Mouse (Mus musculus): ENCODE data around the gene Gm11437. TPM values are rescaled to one million over a fixed set of nuclear protein-coding genes. Genes with fewer than 3 reads are reported as not detected.

Gm11437 gene
- not detected for polyA plus RNA-seq (2014; fragmentation: Illumina TruSeq; extraction: RNeasy Lipid Tissue Mini Kit (QIAGEN cat#74804); ENCODE audit: low read depth, low replicate concordance)

DNA sequence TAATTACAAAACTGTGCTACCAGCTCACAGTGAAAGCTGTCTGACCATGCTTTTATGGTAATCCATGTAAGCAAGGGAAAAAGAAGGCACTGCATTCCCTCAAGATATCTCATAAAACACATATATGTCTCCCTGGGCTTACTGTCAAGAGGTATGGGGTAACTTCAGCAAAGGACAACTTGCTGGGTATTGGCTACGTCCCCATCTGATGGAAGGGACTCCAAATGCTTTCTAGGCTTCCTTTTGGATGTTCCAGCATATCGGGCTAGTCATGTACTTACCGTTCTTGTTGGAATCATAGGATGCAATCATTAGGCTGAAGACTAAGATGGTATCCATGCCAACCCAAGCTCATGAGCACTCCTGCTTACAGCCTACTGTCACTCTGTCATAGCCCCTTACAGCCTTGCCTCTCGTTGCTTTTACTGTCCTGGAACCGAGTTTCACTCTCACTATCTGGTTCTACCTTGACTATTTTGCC, at the start of gene Gm11437:
Gene Gm11437, minus strand, starts transcription at position 431 of the 481 bp plus-strand sequence.

DNA sequence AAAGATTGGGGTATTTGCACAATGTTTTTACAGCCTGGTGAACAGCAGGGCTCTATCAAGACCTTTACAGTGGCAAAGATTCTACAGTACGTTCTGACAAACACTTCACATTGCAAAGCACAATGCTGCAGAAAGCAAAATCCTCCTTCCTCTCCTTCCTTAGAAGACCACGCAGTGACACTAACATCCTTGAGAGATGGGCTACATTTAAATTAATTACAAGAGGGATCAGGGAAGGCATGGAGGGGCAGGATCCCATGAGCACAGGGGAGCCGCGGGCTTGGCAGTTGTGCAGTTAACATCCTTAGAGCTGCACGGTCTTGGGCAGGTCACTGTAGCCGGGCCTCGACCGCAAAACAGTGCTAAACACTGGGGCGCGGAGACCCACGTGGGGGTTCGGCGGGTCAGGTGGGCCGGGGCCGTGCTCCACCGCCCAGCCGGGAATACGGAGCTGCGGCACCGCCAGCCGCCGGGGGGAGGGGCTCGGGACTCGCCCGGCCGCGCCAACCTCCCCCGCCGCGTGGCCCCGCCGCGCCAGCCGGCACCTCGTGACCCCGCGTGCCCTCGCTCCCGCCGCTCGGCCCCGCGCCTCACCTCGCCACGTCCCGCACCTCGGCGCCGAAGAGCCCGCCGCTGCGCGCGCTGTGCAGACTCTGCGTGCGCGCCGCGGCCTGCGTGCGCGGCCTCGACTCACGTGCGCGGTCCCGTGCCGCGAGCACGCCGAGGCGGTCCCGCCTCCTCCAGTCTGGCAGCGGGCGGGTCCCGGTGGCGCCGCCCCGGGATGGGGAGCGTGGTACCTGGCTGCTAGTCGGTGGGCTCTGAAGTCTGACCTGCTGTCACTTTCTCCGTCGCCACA, 38.1 kb downstream of the Gm11437 start, which contains the start of the genes Tada2a and Acaca:
Gene Tada2a, minus strand, starts transcription at position 658 of the 856 bp plus-strand sequence.
Gene Acaca, plus strand, starts transcription at position 730 of the 856 bp plus-strand sequence.

Other genes with a start within 250 kb of the Gm11437 start
- 58.1 TPM for gene Ddx52, start 225.4 kb downstream of the Gm11437 start, polyA plus RNA-seq (2014; fragmentation: Illumina TruSeq; extraction: RNeasy Lipid Tissue Mini Kit (QIAGEN cat#74804); ENCODE audit: low read depth, low replicate concordance)
- gene Synrg, start 203.0 kb downstream of the Gm11437 start, polyA plus RNA-seq (2014; fragmentation: Illumina TruSeq; extraction: RNeasy Lipid Tissue Mini Kit (QIAGEN cat#74804); ENCODE audit: low read depth, low replicate concordance): 25.8 TPM
- 7.5 TPM for gene Dusp14, start 98.2 kb downstream of the Gm11437 start, polyA plus RNA-seq (2014; fragmentation: Illumina TruSeq; extraction: RNeasy Lipid Tissue Mini Kit (QIAGEN cat#74804); ENCODE audit: low read depth, low replicate concordance)
- 8.8 TPM for gene Tada2a, start 37.9 kb downstream of the Gm11437 start, polyA plus RNA-seq (2014; fragmentation: Illumina TruSeq; extraction: RNeasy Lipid Tissue Mini Kit (QIAGEN cat#74804); ENCODE audit: low read depth, low replicate concordance)
- gene Acaca, start 37.8 kb downstream of the Gm11437 start, polyA plus RNA-seq (2014; fragmentation: Illumina TruSeq; extraction: RNeasy Lipid Tissue Mini Kit (QIAGEN cat#74804); ENCODE audit: low read depth, low replicate concordance): 13.8 TPM

Data from kidney, adult 10 weeks (tissue).